Mouse (Mus musculus): ENCODE measurements around the gene Abo. TPM values are rescaled to one million over a fixed set of nuclear protein-coding genes. Genes with fewer than 3 reads are reported as not detected.

Abo gene
- total and polyA plus RNA-seq, 2 experiments from 2014 or later: not detected

- H3K27ac ChIP-seq (ENCODE audit: low read depth, low read length): peak within 1 kb of the TSS; percentile 94
- DNase-seq (ENCODE audit: low spot score) (peak; percentile 99), ATAC-seq (ENCODE audit: low FRiP score) (peak; percentile 90)
- H3K9me3 ChIP-seq (ENCODE audit: low read length): no peaks in the 10 kb centered on the region
- H3K4me1 ChIP-seq (ENCODE audit: insufficient read depth, low read length): peaks cover 17% of the 10 kb centered on the region
- no peaks in the 10 kb centered on the region for H3K27me3 ChIP-seq (ENCODE audit: insufficient read depth, low read length)
- H3K4me2 ChIP-seq (ENCODE audit: low read depth, low read length, poor library complexity, severe bottlenecking): peak within 1 kb of the TSS; percentile 96
- H3K9ac ChIP-seq (replicated peaks; ENCODE audit: low read length, poor library complexity, severe bottlenecking): peak within 1 kb of the TSS; percentile 94
- H3K4me3 ChIP-seq (ENCODE audit: low read depth, low read length): peak within 1 kb of the TSS; percentile 83
- under 1% methylated on average over 61 of the region's 74 CpGs for WGBS
- no peak for TF ChIP-seq CTCF (IDR thresholded peaks at IDR 0.05)
- peaks cover 44% of the 10 kb centered on the region for H3K36me3 ChIP-seq (ENCODE audit: insufficient read depth, low read length)
These were observed 45.6 kb upstream of the Abo start, which contains the start of the genes Med22 and Rpl7a for GRCm38 (mm10) chr2:26910124-26910993. TSS of gene Med22 (minus strand) at chr2:26910677. TSS of gene Rpl7a (plus strand) at chr2:26910764.

DNA sequence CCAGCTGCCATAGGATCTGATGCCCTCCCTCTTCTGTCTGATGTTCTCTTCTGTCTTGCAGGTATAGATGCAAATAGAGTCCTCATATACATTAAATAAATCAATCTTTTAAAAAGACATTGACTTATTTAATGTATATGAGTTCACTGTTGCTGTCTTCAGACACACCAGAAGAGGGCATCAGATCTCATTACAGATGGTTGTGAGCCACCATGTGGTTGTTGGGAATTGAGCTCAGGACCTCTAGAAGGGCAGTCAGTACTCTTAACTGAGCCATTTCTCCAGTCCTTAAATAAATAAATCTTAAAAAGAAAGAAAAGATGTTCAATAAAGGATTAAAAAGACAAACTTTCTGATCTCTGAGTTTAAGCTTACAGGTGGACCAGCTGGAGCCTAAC, 44.6 kb upstream of the Abo start:
- no peak for DNase-seq (ENCODE audit: low spot score)
- Histone ChIP-seq H3K27ac (ENCODE audit: low read depth, low read length) (peak overlapping the region; percentile 94; the same call in 1 of the 2 replicates), H3K4me1 (ENCODE audit: insufficient read depth, low read length) (peaks cover 14% of the 10 kb centered on the region; the same call in 1 of the 2 replicates), H3K9ac (replicated peaks; ENCODE audit: low read length, poor library complexity, severe bottlenecking) (peak overlapping the region; percentile 77), H3K9me3 (ENCODE audit: low read length) (no peaks in the 10 kb centered on the region), H3K4me2 (ENCODE audit: low read depth, low read length, poor library complexity, severe bottlenecking) (peak overlapping the region; percentile 82), H3K27me3 (ENCODE audit: insufficient read depth, low read length) (no peaks in the 10 kb centered on the region), H3K4me3 (ENCODE audit: low read depth, low read length) (peak overlapping the region; percentile 83), H3K36me3 (ENCODE audit: insufficient read depth, low read length) (peaks cover 44% of the 10 kb centered on the region)
- no peak for ATAC-seq (ENCODE audit: low FRiP score)
- peak; percentile 57 for TF ChIP-seq CTCF (IDR thresholded peaks at IDR 0.05)

DNA sequence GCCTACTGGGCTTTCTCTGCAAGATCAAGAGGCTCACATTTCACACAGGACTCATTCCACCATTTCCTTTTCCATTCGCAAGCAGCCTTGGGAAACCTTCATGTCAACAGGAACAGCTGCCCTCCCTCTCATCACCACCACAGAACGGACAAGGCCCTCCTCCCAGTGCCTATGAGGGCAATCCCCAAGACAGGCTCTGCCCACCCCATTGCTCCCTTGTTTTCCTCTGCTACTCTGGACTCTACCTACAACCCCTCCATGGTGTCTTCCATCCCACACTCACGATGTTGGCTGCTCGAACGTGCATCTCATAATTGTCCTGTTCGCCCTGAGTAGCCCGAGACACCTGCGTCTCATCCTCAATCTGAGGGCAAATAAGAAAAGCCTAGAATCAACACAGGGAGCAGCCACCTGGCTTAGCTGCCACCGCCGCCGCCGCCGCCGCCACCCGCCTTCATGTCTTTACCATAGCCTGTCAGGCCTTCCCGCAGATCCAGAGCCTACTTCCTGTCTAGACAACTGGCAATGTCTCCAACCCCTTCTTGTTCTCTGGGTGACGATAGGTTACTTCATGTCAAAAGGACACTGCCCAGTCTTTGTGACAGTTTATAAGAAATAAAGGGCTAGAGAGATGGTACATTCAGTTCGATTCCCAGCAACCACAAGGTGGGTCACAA, 44.1 kb upstream of the Abo start:
- TF ChIP-seq CTCF (IDR thresholded peaks at IDR 0.05): no peak
- no peak overlapping the region for H3K27ac ChIP-seq (ENCODE audit: low read depth, low read length)
- WGBS: 90% methylated on average over 18 of the region's 18 CpGs
- H3K36me3 ChIP-seq (ENCODE audit: insufficient read depth, low read length): peaks cover 40% of the 10 kb centered on the region
- ATAC-seq (ENCODE audit: low FRiP score) (no peak), DNase-seq (ENCODE audit: low spot score) (no peak)
- peak overlapping the region; percentile 42 for H3K9ac ChIP-seq (replicated peaks; ENCODE audit: low read length, poor library complexity, severe bottlenecking)
- H3K4me3 ChIP-seq (ENCODE audit: low read depth, low read length): peak overlapping the region; percentile 83
- H3K4me2 ChIP-seq (ENCODE audit: low read depth, low read length, poor library complexity, severe bottlenecking): peak overlapping the region; percentile 82
- no peaks in the 10 kb centered on the region for H3K27me3 ChIP-seq (ENCODE audit: insufficient read depth, low read length)
- no peaks in the 10 kb centered on the region for H3K9me3 ChIP-seq (ENCODE audit: low read length)
- peaks cover 14% of the 10 kb centered on the region; the same call in 1 of the 2 replicates for H3K4me1 ChIP-seq (ENCODE audit: insufficient read depth, low read length)

DNA sequence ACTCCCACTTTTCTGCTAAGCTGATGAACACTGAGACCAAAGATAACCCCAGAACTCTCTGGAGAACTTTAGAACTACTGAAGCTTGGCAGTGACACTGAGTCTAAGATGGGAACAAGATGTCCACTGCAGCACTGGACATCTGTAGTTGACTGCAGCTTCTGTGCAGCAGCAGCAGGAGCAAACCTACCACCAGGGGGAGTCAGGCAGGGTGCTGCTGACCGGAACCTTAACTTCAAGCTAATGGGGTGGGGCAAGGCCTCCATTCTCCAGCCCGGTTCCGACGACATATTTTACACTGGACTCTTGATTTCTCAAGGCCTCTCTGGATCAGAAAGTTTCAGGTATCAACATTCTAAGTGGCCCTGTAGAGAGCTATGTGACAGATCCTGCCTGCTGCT, 42.3 kb upstream of the Abo start:
- no peaks in the 10 kb centered on the region for H3K9me3 ChIP-seq (ENCODE audit: low read length)
- peak; percentile 52 for DNase-seq (ENCODE audit: low spot score)

GRCm38 (mm10) chr2:26906431-26906830, 41.7 kb upstream of the Abo start:
- ATAC-seq (ENCODE audit: low FRiP score) (no peak), DNase-seq (ENCODE audit: low spot score) (no peak)

More for the DNA sequence above, 42.3 kb upstream of the Abo start:
- no peak for ATAC-seq (ENCODE audit: low FRiP score)
- H3K9ac ChIP-seq (replicated peaks; ENCODE audit: low read length, poor library complexity, severe bottlenecking): no peak overlapping the region
- peaks cover 25% of the 10 kb centered on the region for H3K36me3 ChIP-seq (ENCODE audit: insufficient read depth, low read length)
- WGBS: 63% methylated on average over 4 of the region's 4 CpGs
- no peak overlapping the region for H3K27ac ChIP-seq (ENCODE audit: low read depth, low read length)
- TF ChIP-seq CTCF (IDR thresholded peaks at IDR 0.05): peak; percentile 75
- no peaks in the 10 kb centered on the region for H3K27me3 ChIP-seq (ENCODE audit: insufficient read depth, low read length)
- no peak overlapping the region for H3K4me3 ChIP-seq (ENCODE audit: low read depth, low read length)
- no peak overlapping the region for H3K4me2 ChIP-seq (ENCODE audit: low read depth, low read length, poor library complexity, severe bottlenecking)
- peaks cover 17% of the 10 kb centered on the region for H3K4me1 ChIP-seq (ENCODE audit: insufficient read depth, low read length)

More at GRCm38 (mm10) chr2:26906431-26906830, 41.7 kb upstream of the Abo start:
- Histone ChIP-seq H3K27me3 (ENCODE audit: insufficient read depth, low read length) (no peaks in the 10 kb centered on the region), H3K9ac (replicated peaks; ENCODE audit: low read length, poor library complexity, severe bottlenecking) (no peak overlapping the region), H3K4me2 (ENCODE audit: low read depth, low read length, poor library complexity, severe bottlenecking) (no peak overlapping the region), H3K4me1 (ENCODE audit: insufficient read depth, low read length) (peaks cover 16% of the 10 kb centered on the region), H3K4me3 (ENCODE audit: low read depth, low read length) (no peak overlapping the region), H3K36me3 (ENCODE audit: insufficient read depth, low read length) (peaks cover 25% of the 10 kb centered on the region), H3K27ac (ENCODE audit: low read depth, low read length) (no peak overlapping the region), H3K9me3 (ENCODE audit: low read length) (no peaks in the 10 kb centered on the region)
- 87% methylated on average over 3 of the region's 3 CpGs for WGBS
- TF ChIP-seq CTCF (IDR thresholded peaks at IDR 0.05): no peak

Data from midbrain, postnatal 0 days (tissue).